Mouse (Mus musculus): Measurements from ENCODE around the gene Asic2.

The Asic2 gene

GRCm38 (mm10) chr11:81512434-81512833, 455.8 kb downstream of the Asic2 start:
- in situ Hi-C loops (cut with MboI; ENCODE audit: low pct_unique_long_range_greater_than_20kb in 1 of 2, low sequenced_read_pairs in 2 of 2, unreplicated experiment in 1 of 2): no loop called here

DNA sequence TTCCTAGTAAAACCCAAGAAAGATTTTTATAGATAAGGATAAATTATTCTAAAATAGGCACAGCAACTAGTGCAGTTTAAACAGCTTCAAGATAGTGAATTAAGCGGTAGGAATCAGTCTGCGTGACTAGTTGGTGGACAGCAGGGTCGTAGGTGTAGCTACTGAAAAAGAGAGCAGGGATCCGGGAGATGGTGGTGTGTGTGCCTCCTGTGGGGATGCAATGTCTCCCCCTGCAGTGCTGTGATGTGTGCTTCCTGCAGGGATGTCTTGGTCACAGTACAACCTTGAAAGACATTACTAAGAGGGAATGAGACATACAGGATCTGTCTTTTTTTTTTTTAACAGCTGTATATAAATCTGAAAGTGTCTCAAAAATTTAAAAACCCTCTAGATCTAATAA, 456.9 kb downstream of the Asic2 start:
- in situ Hi-C loops (cut with MboI; ENCODE audit: low pct_unique_long_range_greater_than_20kb in 1 of 2, low sequenced_read_pairs in 2 of 2, unreplicated experiment in 1 of 2): no loop called here

- in situ Hi-C loops (cut with MboI; ENCODE audit: low pct_unique_long_range_greater_than_20kb in 1 of 2, low sequenced_read_pairs in 2 of 2, unreplicated experiment in 1 of 2): no loop called here
Measured at GRCm38 (mm10) chr11:81508385-81509233, 459.6 kb downstream of the Asic2 start.

- in situ Hi-C loops (cut with MboI; ENCODE audit: low pct_unique_long_range_greater_than_20kb in 1 of 2, low sequenced_read_pairs in 2 of 2, unreplicated experiment in 1 of 2): no loop called here
Measured at GRCm38 (mm10) chr11:81504791-81505430, 463.3 kb downstream of the Asic2 start.

GRCm38 (mm10) chr11:81501473-81502246, 466.6 kb downstream of the Asic2 start:
- in situ Hi-C loops (cut with MboI; ENCODE audit: low pct_unique_long_range_greater_than_20kb in 1 of 2, low sequenced_read_pairs in 2 of 2, unreplicated experiment in 1 of 2): no loop called here

- in situ Hi-C loops (cut with MboI; ENCODE audit: low pct_unique_long_range_greater_than_20kb in 1 of 2, low sequenced_read_pairs in 2 of 2, unreplicated experiment in 1 of 2): no loop called here
Measured at GRCm38 (mm10) chr11:81498990-81499389, 469.3 kb downstream of the Asic2 start.

- in situ Hi-C loops (cut with MboI; ENCODE audit: low pct_unique_long_range_greater_than_20kb in 1 of 2, low sequenced_read_pairs in 2 of 2, unreplicated experiment in 1 of 2): no loop called here
Measured at GRCm38 (mm10) chr11:81497652-81498391, 470.4 kb downstream of the Asic2 start.

GRCm38 (mm10) chr11:81496446-81496845, 471.8 kb downstream of the Asic2 start:
- in situ Hi-C loops (cut with MboI; ENCODE audit: low pct_unique_long_range_greater_than_20kb in 1 of 2, low sequenced_read_pairs in 2 of 2, unreplicated experiment in 1 of 2): no loop called here

GRCm38 (mm10) chr11:81492351-81492750, 475.9 kb downstream of the Asic2 start:
- in situ Hi-C loops (cut with MboI; ENCODE audit: low pct_unique_long_range_greater_than_20kb in 1 of 2, low sequenced_read_pairs in 2 of 2, unreplicated experiment in 1 of 2): no loop called here

- in situ Hi-C loops (cut with MboI; ENCODE audit: low pct_unique_long_range_greater_than_20kb in 1 of 2, low sequenced_read_pairs in 2 of 2, unreplicated experiment in 1 of 2): no loop called here
Measured at GRCm38 (mm10) chr11:81489144-81489735, 479.0 kb downstream of the Asic2 start.

- in situ Hi-C loops (cut with MboI; ENCODE audit: low pct_unique_long_range_greater_than_20kb in 1 of 2, low sequenced_read_pairs in 2 of 2, unreplicated experiment in 1 of 2): no loop called here
Measured at GRCm38 (mm10) chr11:81488681-81489080, 479.6 kb downstream of the Asic2 start.

DNA sequence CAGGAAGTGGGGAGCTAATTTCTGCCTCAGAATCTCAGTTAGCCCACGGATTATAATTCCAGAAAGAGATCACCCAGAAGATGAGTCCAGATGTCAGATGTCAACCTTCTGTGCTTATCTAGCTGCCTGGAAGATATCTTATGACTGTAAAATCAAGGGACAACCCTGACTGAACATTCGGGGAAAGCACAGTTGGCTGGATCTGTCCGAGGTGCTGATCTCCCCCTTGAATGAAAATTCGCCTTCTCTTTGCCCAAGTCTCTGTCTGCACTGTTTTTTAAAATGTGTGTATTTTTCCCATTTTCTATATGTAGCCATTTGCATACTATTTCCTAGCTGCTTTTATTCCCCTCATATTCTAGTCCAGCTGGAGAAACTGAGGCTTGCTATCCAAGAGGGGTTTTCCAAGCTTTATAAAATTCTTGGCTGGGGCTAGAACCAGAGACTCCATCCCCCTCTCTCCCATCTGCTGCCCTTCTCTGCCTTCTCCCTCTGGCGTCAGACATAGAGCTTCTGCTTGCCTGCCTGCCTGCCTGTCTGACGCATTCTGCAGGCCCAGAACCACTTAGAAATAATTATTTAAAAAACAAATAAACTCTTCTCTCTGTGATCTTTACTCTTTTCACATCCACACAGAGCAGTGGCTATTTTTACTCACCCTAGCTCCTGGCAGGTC, 481.9 kb downstream of the Asic2 start:
- in situ Hi-C loops (cut with MboI; ENCODE audit: low pct_unique_long_range_greater_than_20kb in 1 of 2, low sequenced_read_pairs in 2 of 2, unreplicated experiment in 1 of 2): no loop called here

- in situ Hi-C loops (cut with MboI; ENCODE audit: low pct_unique_long_range_greater_than_20kb in 1 of 2, low sequenced_read_pairs in 2 of 2, unreplicated experiment in 1 of 2): no loop called here
Measured at GRCm38 (mm10) chr11:81481198-81481597, 487.1 kb downstream of the Asic2 start.

- in situ Hi-C loops (cut with MboI; ENCODE audit: low pct_unique_long_range_greater_than_20kb in 1 of 2, low sequenced_read_pairs in 2 of 2, unreplicated experiment in 1 of 2): no loop called here
Measured at GRCm38 (mm10) chr11:81476231-81476630, 492.0 kb downstream of the Asic2 start.

DNA sequence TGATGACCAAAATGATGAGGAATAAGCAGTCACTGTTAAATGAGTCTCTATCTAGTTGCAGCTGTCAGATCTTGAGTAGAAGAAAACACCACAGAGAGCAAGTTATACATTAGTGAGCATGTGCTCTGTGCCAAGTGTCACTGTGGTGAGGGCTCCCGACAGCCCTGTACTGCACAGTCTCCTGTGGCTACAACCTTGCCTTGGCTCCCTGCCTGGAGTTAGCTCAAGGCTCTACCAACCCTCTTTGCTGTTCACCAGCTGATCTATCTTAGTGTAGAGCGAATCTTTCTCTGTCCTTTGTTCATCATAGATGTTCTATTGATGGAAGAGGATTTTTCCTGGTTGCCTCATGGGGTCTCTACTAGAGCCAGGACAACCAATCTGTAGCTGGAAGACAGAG, 494.1 kb downstream of the Asic2 start:
- in situ Hi-C loops (cut with MboI; ENCODE audit: low pct_unique_long_range_greater_than_20kb in 1 of 2, low sequenced_read_pairs in 2 of 2, unreplicated experiment in 1 of 2): no loop called here

DNA sequence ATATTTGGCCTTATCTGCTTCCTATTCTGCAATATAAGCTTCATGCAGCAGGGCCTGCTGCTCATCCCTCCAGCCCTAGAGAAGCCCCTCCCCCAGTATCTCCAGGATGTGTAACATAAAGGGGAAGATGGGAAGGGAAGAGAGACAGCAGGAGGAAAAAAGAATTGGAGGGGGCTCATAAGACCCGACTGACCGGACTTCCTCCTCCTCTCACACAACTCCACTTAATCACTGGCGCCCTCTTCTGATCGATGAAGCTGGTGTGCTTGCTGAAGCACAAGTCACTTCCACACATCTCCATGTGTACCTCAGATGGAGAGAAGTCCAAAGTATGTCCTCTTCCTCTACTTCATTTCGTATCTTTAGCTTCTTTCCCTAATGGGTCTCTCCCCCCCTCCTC, 506.1 kb downstream of the Asic2 start:
- in situ Hi-C loops (cut with MboI; ENCODE audit: low pct_unique_long_range_greater_than_20kb in 1 of 2, low sequenced_read_pairs in 2 of 2, unreplicated experiment in 1 of 2): no loop called here

DNA sequence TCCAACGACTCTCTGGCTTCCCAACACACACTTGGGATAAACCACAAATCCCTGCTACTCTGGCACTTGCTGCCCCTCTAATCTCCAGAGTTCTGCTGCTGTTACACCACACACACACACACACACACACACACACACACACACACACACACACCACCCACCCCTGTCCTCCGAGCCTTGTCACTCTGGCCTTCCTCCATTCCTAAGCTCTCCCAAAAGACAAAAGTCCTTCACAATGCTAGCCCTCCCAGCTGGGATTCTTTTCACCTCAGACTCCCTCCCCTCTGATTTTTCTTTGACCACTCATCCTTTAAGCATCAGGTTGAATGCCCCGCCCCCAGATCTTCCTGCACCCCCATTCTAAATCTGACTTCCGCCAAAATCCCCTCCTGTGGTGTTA, 506.5 kb downstream of the Asic2 start:
- in situ Hi-C loops (cut with MboI; ENCODE audit: low pct_unique_long_range_greater_than_20kb in 1 of 2, low sequenced_read_pairs in 2 of 2, unreplicated experiment in 1 of 2): no loop called here

GRCm38 (mm10) chr11:81454921-81455320, 513.3 kb downstream of the Asic2 start:
- in situ Hi-C loops (cut with MboI; ENCODE audit: low pct_unique_long_range_greater_than_20kb in 1 of 2, low sequenced_read_pairs in 2 of 2, unreplicated experiment in 1 of 2): no loop called here

All from mouse embryonic stem cell (cell line).